Mouse (Mus musculus): Measurements from ENCODE around the gene Aldh1l1. TPM values are rescaled to one million over a fixed set of nuclear protein-coding genes. Genes with fewer than 3 reads are reported as not detected.

Gene Aldh1l1
- total and polyA plus RNA-seq, 2 experiments from 2014 or later: 83.8 to 125 TPM

- DNase-seq (ENCODE audit: low spot score): no peak
These were observed 71.8 kb downstream of the Aldh1l1 start for GRCm38 (mm10) chr6:90557829-90558693.

DNA sequence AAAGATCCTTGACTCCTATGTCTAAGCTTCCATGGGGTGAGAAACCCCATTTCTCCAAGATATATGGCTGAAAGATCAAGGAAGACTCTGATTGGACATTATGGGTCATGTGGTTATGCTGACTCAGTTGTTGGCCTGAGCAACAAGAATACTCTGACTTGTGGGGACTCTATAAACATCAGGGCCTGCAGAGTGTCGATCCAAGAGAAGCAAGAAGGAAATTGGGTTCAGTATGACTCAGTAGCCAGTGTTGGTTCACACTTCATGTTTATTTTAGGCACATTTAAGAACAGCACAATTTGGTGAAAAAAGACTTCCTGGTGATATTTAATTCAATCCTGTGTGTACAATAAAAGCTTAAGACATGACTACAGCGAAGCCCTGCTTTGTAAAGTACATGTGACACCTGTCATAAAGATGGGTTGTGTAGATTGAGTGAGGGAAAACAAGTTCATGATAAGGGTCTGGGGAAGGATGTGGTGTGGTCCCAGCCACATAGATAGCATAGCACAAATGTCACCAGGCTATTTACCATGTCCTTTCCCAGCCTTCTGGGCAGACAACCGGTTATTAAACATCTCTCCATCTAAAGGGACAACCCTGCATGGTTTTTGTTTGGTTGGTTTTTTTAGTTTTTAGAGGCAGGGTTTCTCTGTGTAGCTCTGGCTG lies 74.3 kb downstream of the Aldh1l1 start:
- Histone ChIP-seq H3K4me1 (ENCODE audit: insufficient read depth, low read length) (0 out of 2 replicates have a peak, but pooled peaks cover 4% of the 10 kb centered on the region), H3K36me3 (ENCODE audit: insufficient read depth, low read length) (no peaks in the 10 kb centered on the region; the same call in 1 of the 2 replicates), H3K4me2 (ENCODE audit: low read depth, low read length, poor library complexity, severe bottlenecking) (no peak overlapping the region), H3K9me3 (ENCODE audit: low read length) (no peaks in the 10 kb centered on the region), H3K9ac (replicated peaks; ENCODE audit: low read length, poor library complexity, severe bottlenecking) (no peak overlapping the region), H3K27ac (ENCODE audit: low read depth, low read length) (no peak overlapping the region), H3K4me3 (ENCODE audit: low read depth, low read length) (no peak overlapping the region), H3K27me3 (ENCODE audit: insufficient read depth, low read length) (no peaks in the 10 kb centered on the region)
- ATAC-seq (ENCODE audit: low FRiP score): no peak
- WGBS: 89% methylated on average over 3 of the region's 3 CpGs
- no peak for TF ChIP-seq CTCF (IDR thresholded peaks at IDR 0.05)
- DNase-seq (ENCODE audit: low spot score): no peak

More at GRCm38 (mm10) chr6:90557829-90558693, 71.8 kb downstream of the Aldh1l1 start:
- Histone ChIP-seq H3K4me1 (ENCODE audit: insufficient read depth, low read length) (no peaks in the 10 kb centered on the region), H3K27me3 (ENCODE audit: insufficient read depth, low read length) (no peaks in the 10 kb centered on the region), H3K9me3 (ENCODE audit: low read length) (no peaks in the 10 kb centered on the region), H3K36me3 (ENCODE audit: insufficient read depth, low read length) (no peaks in the 10 kb centered on the region; the same call in 1 of the 2 replicates), H3K4me2 (ENCODE audit: low read depth, low read length, poor library complexity, severe bottlenecking) (no peak overlapping the region), H3K4me3 (ENCODE audit: low read depth, low read length) (no peak overlapping the region), H3K9ac (replicated peaks; ENCODE audit: low read length, poor library complexity, severe bottlenecking) (no peak overlapping the region), H3K27ac (ENCODE audit: low read depth, low read length) (no peak overlapping the region)
- ATAC-seq (ENCODE audit: low FRiP score): no peak
- 79% methylated on average over 6 of the region's 6 CpGs for WGBS
- no peak for TF ChIP-seq CTCF (IDR thresholded peaks at IDR 0.05)

DNA sequence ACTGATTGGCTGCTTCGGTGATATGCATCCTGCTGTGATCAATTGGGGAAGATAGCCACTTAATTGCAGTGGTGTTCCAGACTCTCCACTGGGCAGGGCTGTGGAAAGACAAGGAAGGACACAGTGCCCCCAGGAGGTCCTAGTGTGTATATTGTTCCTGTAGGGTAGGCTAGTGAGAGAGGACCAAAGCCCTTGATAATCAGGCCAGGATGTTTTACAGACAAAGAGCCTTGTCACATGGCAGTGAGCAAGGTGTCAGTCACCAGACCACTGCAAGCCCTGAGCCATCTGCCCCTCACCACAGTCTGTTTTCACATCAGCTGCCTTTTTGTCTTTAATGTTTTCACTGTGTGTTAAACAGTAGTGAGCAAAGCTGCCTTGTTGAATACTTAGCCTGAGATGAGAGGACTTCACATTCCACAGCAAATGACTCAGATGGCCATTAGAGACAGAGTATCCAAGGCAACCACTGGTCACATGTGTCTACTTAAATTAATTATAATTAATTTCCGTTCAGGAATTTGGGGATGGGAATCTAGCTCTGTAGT lies 75.1 kb downstream of the Aldh1l1 start:
- no peaks in the 10 kb centered on the region; the same call in 1 of the 2 replicates for H3K36me3 ChIP-seq (ENCODE audit: insufficient read depth, low read length)
- WGBS: 30% methylated on average over 2 of the region's 2 CpGs
- H3K4me3 ChIP-seq (ENCODE audit: low read depth, low read length): no peak overlapping the region
- no peak overlapping the region for H3K4me2 ChIP-seq (ENCODE audit: low read depth, low read length, poor library complexity, severe bottlenecking)
- TF ChIP-seq CTCF (IDR thresholded peaks at IDR 0.05): peak; percentile 65
- H3K9ac ChIP-seq (replicated peaks; ENCODE audit: low read length, poor library complexity, severe bottlenecking): no peak overlapping the region
- H3K27ac ChIP-seq (ENCODE audit: low read depth, low read length): no peak overlapping the region
- DNase-seq (ENCODE audit: low spot score) (peak; percentile 78), ATAC-seq (ENCODE audit: low FRiP score) (peak; percentile 63)
- H3K4me1 ChIP-seq (ENCODE audit: insufficient read depth, low read length): 0 out of 2 replicates have a peak, but pooled peaks cover 5% of the 10 kb centered on the region
- no peaks in the 10 kb centered on the region for H3K9me3 ChIP-seq (ENCODE audit: low read length)
- no peaks in the 10 kb centered on the region for H3K27me3 ChIP-seq (ENCODE audit: insufficient read depth, low read length)

DNA sequence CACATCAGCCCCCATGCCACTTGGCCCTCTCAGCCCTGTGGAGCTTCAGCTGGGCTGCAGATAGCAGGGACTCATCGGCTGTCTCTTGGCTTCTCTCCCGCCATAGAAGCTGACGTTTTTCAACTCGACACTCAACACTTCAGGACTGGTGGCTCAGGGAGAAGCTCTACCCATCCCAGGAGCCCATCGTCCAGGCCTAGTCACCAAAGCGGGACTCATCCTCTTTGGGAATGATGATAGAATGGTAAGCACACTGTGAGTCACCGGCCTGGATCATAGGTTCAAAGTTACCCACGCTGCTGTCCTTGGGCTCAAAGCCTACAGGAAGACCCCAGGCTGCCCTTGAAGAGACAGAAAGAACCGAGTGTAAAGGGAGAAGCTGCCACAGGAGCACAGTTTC lies 78.0 kb downstream of the Aldh1l1 start:
- Histone ChIP-seq H3K9ac (replicated peaks; ENCODE audit: low read length, poor library complexity, severe bottlenecking) (no peak overlapping the region), H3K4me3 (ENCODE audit: low read depth, low read length) (no peak overlapping the region), H3K4me2 (ENCODE audit: low read depth, low read length, poor library complexity, severe bottlenecking) (no peak overlapping the region), H3K9me3 (ENCODE audit: low read length) (no peaks in the 10 kb centered on the region), H3K4me1 (ENCODE audit: insufficient read depth, low read length) (0 out of 2 replicates have a peak, but pooled peaks cover 5% of the 10 kb centered on the region), H3K36me3 (ENCODE audit: insufficient read depth, low read length) (no peaks in the 10 kb centered on the region; the same call in 1 of the 2 replicates), H3K27ac (ENCODE audit: low read depth, low read length) (no peak overlapping the region), H3K27me3 (ENCODE audit: insufficient read depth, low read length) (no peaks in the 10 kb centered on the region)
- 88% methylated on average over 9 of the region's 9 CpGs for WGBS
- TF ChIP-seq CTCF (IDR thresholded peaks at IDR 0.05): no peak
- no peak for DNase-seq (ENCODE audit: low spot score)
- ATAC-seq (ENCODE audit: low FRiP score): no peak

- WGBS: 47% methylated on average over 13 of the region's 13 CpGs
- H3K9me3 ChIP-seq (ENCODE audit: low read length): no peaks in the 10 kb centered on the region
- H3K4me3 ChIP-seq (ENCODE audit: low read depth, low read length): no peak overlapping the region
- H3K27ac ChIP-seq (ENCODE audit: low read depth, low read length): no peak overlapping the region; the same call in 1 of the 2 replicates
- no peak overlapping the region for H3K9ac ChIP-seq (replicated peaks; ENCODE audit: low read length, poor library complexity, severe bottlenecking)
- no peaks in the 10 kb centered on the region for H3K27me3 ChIP-seq (ENCODE audit: insufficient read depth, low read length)
- TF ChIP-seq CTCF (IDR thresholded peaks at IDR 0.05): no peak
- H3K36me3 ChIP-seq (ENCODE audit: insufficient read depth, low read length): no peaks in the 10 kb centered on the region; the same call in 1 of the 2 replicates
- H3K4me2 ChIP-seq (ENCODE audit: low read depth, low read length, poor library complexity, severe bottlenecking): no peak overlapping the region
- no peak for ATAC-seq (ENCODE audit: low FRiP score)
- DNase-seq (ENCODE audit: low spot score): peak; percentile 28
- H3K4me1 ChIP-seq (ENCODE audit: insufficient read depth, low read length): 0 out of 2 replicates have a peak, but pooled peaks cover 5% of the 10 kb centered on the region
These were observed 79.4 kb downstream of the Aldh1l1 start for GRCm38 (mm10) chr6:90565357-90566215.

Data from midbrain, postnatal 0 days (tissue).